Mouse (Mus musculus) left cerebral cortex, postnatal 14 days (tissue): ENCODE measurements around the gene Herpud2. TPM values are rescaled to one million over a fixed set of nuclear protein-coding genes. Genes with fewer than 3 reads are reported as not detected.

Experiments used
- DNase-seq, 2 experiments: peaks; one replicate each; pipeline ENCODE4 v3.0.0; 2021 to 2022; ENCODE audit warnings: low spot score in 2 of 2, mixed read lengths in 1 of 2
- intact Hi-C: fragments of 180-260 bp; cut with DNase I; formaldehyde crosslinking; loops from one replicate; pipeline ENCODE4 v1.15.1; 2025
- long read RNA-seq, 2 experiments: library from polyadenylated mRNA; stranded (forward); transcript quantifications; one replicate each; pipeline ENCODE4 v2.0.0; 2021
- total RNA-seq, 2 experiments: library from RNA; stranded (reverse); gene quantifications; 2 replicates each; pipeline ENCODE4 v1.2.3; 2021

The Herpud2 gene
- 10 to 100 TPM; 52.6 to 55.4 TPM for total RNA-seq
- long read RNA-seq, experiment 1, transcript Herpud2-201 (8 exons, 2,781 nt), result major isoform, 47 of 59 reads
- long read RNA-seq, experiment 1, partial matches to known transcripts, result 1 of 59 reads
- long read RNA-seq, experiment 1, other reads (novel, unspliced or antisense), result 7 of 59 reads
- long read RNA-seq, experiment 2, transcript Herpud2-202 (1 exons, 3,955 nt), result minor isoform, 6 of 67 reads
- long read RNA-seq, experiment 2, transcript Herpud2-201 (8 exons, 2,781 nt), result major isoform, 50 of 67 reads
- long read RNA-seq, experiment 2, partial matches to known transcripts, result 4 of 67 reads
- long read RNA-seq, experiment 2, other reads (novel, unspliced or antisense), result 7 of 67 reads

DNA sequence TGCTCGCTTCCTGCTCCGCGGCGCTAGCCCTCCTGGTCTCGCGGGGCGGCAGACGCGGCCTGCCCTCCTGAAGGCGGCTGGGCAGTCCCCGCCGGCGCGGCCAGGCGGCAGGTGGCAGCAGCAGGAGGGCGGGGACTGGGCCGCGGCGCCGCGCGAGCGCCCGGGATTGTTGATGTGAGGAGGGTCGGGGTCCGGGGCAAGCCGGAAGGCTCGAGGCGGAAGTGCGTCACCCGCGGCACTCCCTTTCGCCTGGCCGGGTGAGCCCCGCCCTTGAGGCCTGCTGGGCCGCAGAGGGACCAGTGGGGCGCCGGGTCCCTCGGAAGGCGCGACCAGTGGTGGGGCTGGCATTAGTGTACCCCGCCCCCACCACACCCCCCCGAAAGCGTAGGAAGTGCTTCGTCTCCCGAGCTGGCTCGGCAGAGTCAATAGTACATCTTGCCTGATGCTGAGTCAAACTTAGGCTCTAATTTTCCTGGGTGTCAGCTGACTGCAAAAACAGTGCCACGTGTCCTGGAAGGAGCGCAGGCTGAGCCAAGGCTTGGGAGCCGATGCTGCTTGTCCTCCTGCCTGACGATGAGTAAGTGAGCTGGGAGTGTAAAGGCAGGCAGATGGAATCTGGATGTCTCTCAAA lies at the start of gene Herpud2:
TSS of gene Herpud2 (minus strand) at position 210 of the 631 bp plus-strand sequence.
- intact Hi-C loops, result loop anchor here (5.0 kb wide), 1 partner anchor 441 kb away; no protein-coding TSS in a partner anchor
- peak; percentile 90 to 94 for DNase-seq

DNA sequence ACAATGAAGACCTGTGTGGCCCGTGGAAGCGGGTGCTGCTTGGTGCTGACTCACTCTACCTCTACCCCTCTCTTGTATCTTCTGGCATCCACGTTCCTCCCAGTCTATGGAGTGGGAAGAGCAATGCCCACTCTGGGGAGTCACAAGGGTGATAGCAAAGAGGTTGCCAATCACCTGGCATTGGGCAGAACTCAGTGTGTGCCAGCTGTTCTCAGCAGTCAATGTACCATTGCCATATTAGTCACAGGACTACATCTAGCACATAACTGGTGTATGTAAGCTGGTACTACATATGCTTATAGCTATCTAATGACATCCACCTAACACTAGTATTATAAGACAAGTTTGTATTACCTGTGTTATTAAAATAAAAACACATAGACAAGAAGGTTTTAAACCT lies 49.4 kb upstream of the Herpud2 start:
- no peak for DNase-seq
- intact Hi-C loops, result no loop called here

DNA sequence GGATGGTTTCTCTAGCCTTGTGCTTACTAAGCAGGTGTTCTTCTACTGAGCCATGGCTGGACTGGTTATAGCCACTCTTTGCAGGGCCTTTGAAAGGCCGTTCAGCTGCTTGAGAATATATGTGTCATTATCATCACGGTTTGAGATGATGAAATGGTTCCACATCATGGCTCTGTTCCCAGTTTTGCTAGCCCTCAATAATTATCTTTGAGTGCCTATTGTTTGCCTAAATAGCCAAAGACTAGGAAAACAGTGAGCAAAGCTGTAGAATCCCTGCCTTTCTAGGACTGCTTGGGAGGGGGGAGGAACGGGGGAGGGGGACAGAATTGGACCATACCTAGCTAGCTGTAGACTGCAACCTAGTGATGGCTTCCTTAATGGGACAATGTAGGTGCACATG lies 48.5 kb upstream of the Herpud2 start:
- intact Hi-C loops, result no loop called here
- no peak for DNase-seq

DNA sequence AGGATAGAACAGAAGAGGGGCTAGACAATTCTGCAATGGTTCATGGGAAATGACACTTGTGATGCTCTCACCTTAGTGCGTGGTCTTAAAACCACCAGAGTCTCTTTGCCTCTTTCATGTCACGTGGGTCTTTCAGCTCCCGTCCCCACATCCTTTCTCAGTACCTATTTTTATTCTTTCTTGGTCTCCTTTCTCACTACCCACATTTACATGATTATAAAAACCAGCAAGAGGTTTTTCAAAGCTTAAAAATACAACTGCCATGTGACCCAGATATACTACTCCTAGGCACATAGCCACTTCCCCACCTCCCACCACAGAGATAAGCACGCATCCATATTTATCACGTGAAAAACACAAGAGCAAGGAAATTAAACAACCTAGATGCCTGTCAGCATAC lies 45.1 kb upstream of the Herpud2 start:
- intact Hi-C loops, result no loop called here
- DNase-seq, result peak in 1 of 2 experiments; percentile 59

DNA sequence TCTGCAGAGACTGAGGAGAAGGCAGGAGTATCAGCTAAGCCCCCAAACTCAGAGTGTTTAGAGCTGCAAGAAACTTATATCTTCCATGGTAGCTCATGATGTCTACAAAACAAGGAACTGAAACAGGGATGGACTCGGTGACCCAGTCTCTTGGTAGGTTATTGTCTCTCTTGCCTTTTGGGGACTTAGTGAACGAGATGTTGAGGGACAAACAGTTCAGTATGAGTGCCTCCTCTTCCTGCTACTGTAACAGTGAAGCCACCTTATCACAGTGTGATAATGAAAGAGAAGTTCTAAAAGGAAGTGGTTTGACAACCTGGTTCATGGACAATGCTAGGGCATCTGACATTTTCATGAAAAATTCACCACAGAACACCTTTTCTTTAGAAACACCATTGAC lies 40.0 kb upstream of the Herpud2 start:
- intact Hi-C loops, result no loop called here
- DNase-seq, result no peak

- intact Hi-C loops, result no loop called here
- no peak for DNase-seq
Measured at GRCm38 (mm10) chr9:25186501-25186900, 34.9 kb upstream of the Herpud2 start.

GRCm38 (mm10) chr9:25185854-25186253 lies 34.2 kb upstream of the Herpud2 start:
- intact Hi-C loops, result no loop called here

DNA sequence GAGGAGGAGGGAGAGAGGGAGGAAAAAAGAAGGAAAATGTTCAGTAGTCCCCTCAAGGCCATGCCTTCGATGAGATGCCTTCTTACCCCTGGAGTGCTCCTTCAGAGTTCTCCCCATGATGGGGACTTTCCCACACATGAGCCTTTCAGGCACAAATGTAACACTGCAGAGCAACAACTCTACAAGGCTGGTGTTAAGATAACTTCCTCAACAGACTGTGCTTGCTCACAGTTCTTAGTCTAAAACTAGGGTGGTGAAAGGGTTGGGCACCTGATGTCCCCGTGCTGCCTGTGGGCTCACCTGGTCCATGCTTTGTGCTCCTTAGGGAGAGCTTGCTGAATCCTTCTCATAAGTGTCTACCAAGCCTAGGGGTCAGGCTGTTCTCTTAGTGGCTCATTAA lies 33.0 kb upstream of the Herpud2 start:
- no peak for DNase-seq
- intact Hi-C loops, result no loop called here

More at GRCm38 (mm10) chr9:25185854-25186253, 34.2 kb upstream of the Herpud2 start:
- DNase-seq, result no peak

- intact Hi-C loops, result no loop called here
- DNase-seq, result no peak
Measured at GRCm38 (mm10) chr9:25178066-25178465, 26.4 kb upstream of the Herpud2 start.

DNA sequence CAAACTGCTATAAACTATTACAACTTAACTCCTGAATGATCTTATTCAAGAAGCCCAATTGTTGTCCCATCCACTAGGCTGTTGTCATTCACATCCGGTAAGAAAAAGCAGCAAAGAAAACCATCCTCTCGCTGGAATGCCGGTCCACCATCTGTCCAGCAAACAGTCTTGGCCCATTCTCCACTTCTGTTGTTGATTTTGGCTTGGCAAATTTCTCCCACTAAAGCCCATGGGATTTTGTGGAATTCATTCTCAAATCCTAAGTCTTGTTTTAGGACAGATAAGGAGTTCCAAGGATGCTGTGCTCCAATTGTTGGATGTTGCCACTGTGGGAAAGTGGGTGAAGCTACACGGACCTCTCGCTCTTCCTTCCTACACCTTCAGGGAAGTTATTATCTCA lies 25.6 kb upstream of the Herpud2 start:
- intact Hi-C loops, result no loop called here
- DNase-seq, result no peak

DNA sequence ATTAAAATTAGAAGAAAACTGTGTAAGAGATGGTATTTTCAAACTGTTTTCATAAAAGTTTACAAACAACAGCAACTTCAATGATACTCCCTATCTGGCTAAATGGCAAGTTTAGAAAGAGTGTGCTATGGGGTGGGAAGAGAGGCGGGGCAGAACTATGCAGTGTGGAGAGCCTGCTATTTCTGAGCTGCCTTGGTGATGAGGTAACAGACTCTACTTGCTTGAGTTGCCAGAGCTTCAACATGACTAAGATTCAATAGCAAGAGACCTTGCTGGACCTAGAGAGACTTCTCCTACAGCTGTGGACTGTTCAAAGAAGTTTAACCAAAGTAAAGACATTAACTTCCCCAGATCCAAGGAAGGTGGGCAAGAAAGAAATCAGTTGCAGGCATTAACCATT lies 24.9 kb upstream of the Herpud2 start:
- intact Hi-C loops, result no loop called here
- DNase-seq, result no peak

DNA sequence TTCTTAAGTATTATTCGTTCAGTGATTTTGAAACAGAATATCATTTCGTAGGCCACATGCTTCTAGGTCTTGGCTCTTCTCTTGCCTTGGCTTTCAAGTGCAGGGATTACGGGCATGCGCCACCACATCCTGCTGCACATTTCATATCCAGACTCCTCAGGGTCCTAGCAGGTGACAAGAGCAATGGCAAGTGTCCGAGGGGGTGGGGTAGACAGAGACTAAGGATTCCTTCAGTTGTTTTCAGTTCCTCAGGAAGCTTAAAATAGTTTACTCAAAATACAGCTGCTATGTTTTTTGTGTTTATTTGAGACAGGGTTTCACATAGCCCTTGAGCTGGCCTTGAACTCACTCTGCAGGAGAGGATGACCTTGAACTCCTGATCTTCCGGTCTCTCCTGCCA lies 24.4 kb upstream of the Herpud2 start:
- intact Hi-C loops, result no loop called here
- peak in 1 of 2 experiments; percentile 41 for DNase-seq

DNA sequence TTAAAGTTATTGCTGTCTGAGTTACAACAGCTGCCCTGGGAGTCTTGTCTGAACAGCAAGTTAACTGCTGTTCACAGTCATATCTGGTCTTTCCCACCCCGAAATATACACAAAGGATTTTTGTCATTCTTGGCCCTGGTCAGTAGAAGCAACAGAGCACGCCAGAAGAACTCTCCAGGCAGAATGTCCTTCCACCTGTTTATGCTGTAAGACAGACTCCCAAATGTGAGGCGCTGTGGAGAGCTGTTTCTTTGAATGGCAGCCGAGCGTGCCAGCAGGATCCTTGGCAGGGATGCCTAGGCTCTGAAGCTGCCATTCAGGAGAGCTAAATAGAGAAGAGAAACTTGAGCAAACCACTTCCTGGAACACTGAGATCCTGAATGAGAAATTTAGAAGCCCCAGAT lies 23.4 kb upstream of the Herpud2 start:
- intact Hi-C loops, result no loop called here
- DNase-seq, result peak; percentile 83 to 92

GRCm38 (mm10) chr9:25174614-25175013 lies 23.0 kb upstream of the Herpud2 start:
- intact Hi-C loops, result loop anchor here (5.0 kb wide), 1 partner anchor 33 kb away; no protein-coding TSS in a partner anchor
- DNase-seq, result no peak

DNA sequence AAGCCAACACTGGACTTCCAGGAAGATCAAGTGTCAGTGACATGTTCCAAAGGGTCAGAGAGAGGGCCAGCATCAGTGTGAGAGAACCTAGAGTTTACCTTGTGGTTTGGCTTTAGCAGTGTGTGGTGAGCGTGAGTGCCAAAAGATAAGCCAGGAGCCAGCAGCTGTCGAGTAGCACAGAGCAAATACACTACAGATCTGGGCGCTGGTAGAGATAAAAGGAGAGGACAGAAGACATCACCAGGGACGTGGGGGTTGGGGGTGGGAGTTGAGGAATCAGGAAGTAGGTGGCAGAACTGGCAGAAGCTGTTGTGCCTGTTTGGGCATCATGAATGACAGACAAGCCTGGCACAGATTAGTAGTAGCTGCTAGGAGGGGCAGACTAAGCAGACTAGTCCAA lies 21.6 kb upstream of the Herpud2 start:
- intact Hi-C loops, result loop anchor here (5.0 kb wide), 1 partner anchor 34 kb away; no protein-coding TSS in a partner anchor
- DNase-seq, result no peak

DNA sequence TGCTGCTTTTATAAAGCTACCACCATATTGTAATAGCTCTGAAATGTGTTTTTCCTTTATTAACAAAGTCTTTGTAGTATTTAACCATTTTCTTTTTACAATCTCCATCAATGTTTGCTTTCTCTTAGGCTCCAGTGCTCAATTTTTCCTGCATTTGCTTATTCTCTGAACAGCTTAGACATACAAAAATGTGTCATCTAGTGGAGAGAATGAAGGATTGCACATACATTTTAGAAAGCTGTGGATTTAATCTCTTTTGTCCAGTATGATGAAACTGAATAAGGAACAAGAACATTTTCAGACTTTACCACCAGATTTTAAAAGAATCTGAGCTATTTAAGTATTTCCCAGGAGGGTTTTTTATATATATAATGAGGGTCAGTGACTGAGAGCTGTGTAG lies 18.0 kb upstream of the Herpud2 start:
- DNase-seq, result no peak
- intact Hi-C loops, result loop anchor here (2.0 to 5.0 kb wide), 4 partner anchors 38 to 423 kb away; partner anchors contain the start of gene Sept7

- DNase-seq, result peak; percentile 87
- intact Hi-C loops, result loop anchor here (5.0 kb wide), 2 partner anchors 140 to 425 kb away; no protein-coding TSS in a partner anchor
Measured at GRCm38 (mm10) chr9:25167458-25168084, 16.0 kb upstream of the Herpud2 start.

GRCm38 (mm10) chr9:25158218-25158617 lies 6.6 kb upstream of the Herpud2 start:
- intact Hi-C loops, result no loop called here

GRCm38 (mm10) chr9:25156377-25156776 lies 4.8 kb upstream of the Herpud2 start:
- intact Hi-C loops, result no loop called here
- DNase-seq, result no peak

More at GRCm38 (mm10) chr9:25158218-25158617, 6.6 kb upstream of the Herpud2 start:
- no peak for DNase-seq

- no peak for DNase-seq
Measured at GRCm38 (mm10) chr9:25153066-25153465, 1.4 kb upstream of the Herpud2 start.

More at GRCm38 (mm10) chr9:25153066-25153465, 1.4 kb upstream of the Herpud2 start:
- intact Hi-C loops, result loop anchor here (5.0 kb wide), 1 partner anchor 439 kb away; no protein-coding TSS in a partner anchor
